Mouse (Mus musculus) forebrain, embryonic 12.5 days (tissue): ENCODE measurements around the gene Ttc17. TPM values are rescaled to one million over a fixed set of nuclear protein-coding genes. Genes with fewer than 3 reads are reported as not detected.

ENCODE experiments used
- ATAC-seq: fragments of 200-750 bp; cut with Nextera tagmentation; 2 replicates; pipeline ENCODE4 v1.8.0; 2017; ENCODE audit warnings: moderate TSS enrichment; ENCODE audit not compliant: low FRiP score
- H3K27ac ChIP-seq: fragments of 300-500 bp; sonication (generic); 2 replicates; pipeline ENCODE4 v1.5.1; 2016; ENCODE audit warnings: mild to moderate bottlenecking
- H3K27me3 ChIP-seq: fragments of 300-500 bp; sonication (generic); 2 replicates; pipeline ENCODE4 v1.6.1; 2016; ENCODE audit warnings: mild to moderate bottlenecking
- H3K36me3 ChIP-seq: fragments of 300-500 bp; sonication (generic); replicated peaks from 2 replicates; pipeline ENCODE4 v1.6.1; 2016; ENCODE audit warnings: mild to moderate bottlenecking
- H3K4me1 ChIP-seq: fragments of 300-500 bp; sonication (generic); 2 replicates; pipeline ENCODE4 v1.6.1; 2016
- H3K4me2 ChIP-seq: fragments of 300-500 bp; sonication (generic); 2 replicates; pipeline ENCODE4 v1.6.1; 2016; ENCODE audit warnings: mild to moderate bottlenecking, moderate library complexity
- H3K4me3 ChIP-seq: fragments of 300-500 bp; sonication (generic); replicated peaks from 2 replicates; pipeline ENCODE4 v1.5.1; 2016; ENCODE audit warnings: mild to moderate bottlenecking
- H3K9ac ChIP-seq: fragments of 300-500 bp; sonication (generic); 2 replicates; pipeline ENCODE4 v1.6.1; 2016; ENCODE audit warnings: mild to moderate bottlenecking
- H3K9me3 ChIP-seq: fragments of 300-500 bp; sonication (generic); 2 replicates; pipeline ENCODE4 v1.6.1; 2016
- whole genome bisulfite sequencing: fragments of 180-500 bp; shearing (Covaris S2); methylation state at CpG from one replicate; pipeline ENCODE4 v1.1.7; 2016; 5-methylcytosine and 5-hydroxymethylcytosine counted together
- polyA plus RNA-seq: library from polyadenylated mRNA; unstranded; fragments of >200 nt; fragmentation: Nextera tagmentation; extraction: Ambion mirVana; gene quantifications from 2 replicates; pipeline ENCODE4 v1.2.1, GENCODE M21; 2016

Gene Ttc17
- polyA plus RNA-seq, 1 experiment from 2014 or later, result 19.2 TPM

- Histone ChIP-seq H3K4me3 (no peak overlapping the region), H3K27ac (no peak overlapping the region), H3K27me3 (peaks cover 6% of the 10 kb centered on the region; the same call in 1 of the 2 replicates), H3K4me1 (peaks cover 13% of the 10 kb centered on the region), H3K9me3 (no peaks in the 10 kb centered on the region), H3K36me3 (no peaks in the 10 kb centered on the region), H3K4me2 (no peak overlapping the region), H3K9ac (no peak overlapping the region)
- 94% methylated on average over 6 of the region's 6 CpGs for WGBS
- no peak for ATAC-seq
Observed at GRCm38 (mm10) chr2:94283526-94283925, 123.0 kb downstream of the Ttc17 start.

DNA sequence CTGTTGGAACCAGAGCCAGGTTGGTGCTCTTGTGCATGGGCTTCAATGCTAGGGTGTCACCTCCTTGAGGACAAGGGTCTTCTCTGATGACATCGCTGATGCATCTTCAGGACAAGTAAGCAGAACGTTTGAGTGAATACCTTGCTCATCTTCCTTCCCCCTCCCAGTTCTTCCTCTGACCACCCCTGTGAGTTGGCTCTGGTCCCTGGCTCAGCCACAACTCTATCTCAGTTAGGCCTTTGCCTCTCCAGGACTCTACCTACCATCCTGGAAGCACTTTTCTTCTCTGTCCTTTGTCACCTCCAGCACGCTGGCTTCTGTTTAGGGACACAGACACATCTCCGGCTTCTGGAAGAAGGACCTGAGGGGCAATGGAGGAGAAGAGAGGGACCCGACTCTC lies 126.9 kb downstream of the Ttc17 start:
- Histone ChIP-seq H3K9me3 (no peaks in the 10 kb centered on the region), H3K27ac (no peak overlapping the region), H3K4me3 (no peak overlapping the region), H3K4me2 (no peak overlapping the region), H3K27me3 (peaks cover 9% of the 10 kb centered on the region; the same call in 1 of the 2 replicates), H3K9ac (no peak overlapping the region), H3K4me1 (no peaks in the 10 kb centered on the region; the same call in 1 of the 2 replicates), H3K36me3 (no peaks in the 10 kb centered on the region)
- ATAC-seq, result no peak
- WGBS, result 89% methylated on average over 5 of the region's 5 CpGs

DNA sequence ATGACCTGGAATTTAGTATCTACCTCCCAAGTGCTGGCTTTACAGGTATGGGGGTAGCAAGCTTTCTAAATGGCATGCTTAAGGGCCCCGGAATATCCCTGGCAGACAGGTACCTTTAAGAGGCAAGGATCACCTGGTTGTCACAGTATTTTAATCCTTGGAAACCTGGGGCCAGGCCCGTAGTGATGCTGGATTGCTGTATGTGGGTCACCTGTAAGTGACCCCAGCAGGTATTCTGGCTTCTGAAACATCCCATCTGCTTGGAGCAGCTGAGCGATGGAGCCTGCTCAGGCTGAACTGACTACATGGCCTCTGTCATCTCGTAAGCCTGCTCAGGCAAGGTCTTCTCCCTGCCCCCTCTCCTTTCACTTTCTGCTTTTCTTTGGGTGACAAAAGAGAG lies 130.4 kb downstream of the Ttc17 start:
- H3K27ac ChIP-seq, result no peak overlapping the region
- no peak overlapping the region for H3K4me3 ChIP-seq
- H3K9ac ChIP-seq, result no peak overlapping the region
- H3K4me1 ChIP-seq, result peaks cover 14% of the 10 kb centered on the region
- no peaks in the 10 kb centered on the region for H3K36me3 ChIP-seq
- H3K4me2 ChIP-seq, result no peak overlapping the region
- 73% methylated on average over 4 of the region's 4 CpGs for WGBS
- peaks cover 32% of the 10 kb centered on the region; the same call in 1 of the 2 replicates for H3K27me3 ChIP-seq
- no peak for ATAC-seq
- H3K9me3 ChIP-seq, result no peaks in the 10 kb centered on the region

DNA sequence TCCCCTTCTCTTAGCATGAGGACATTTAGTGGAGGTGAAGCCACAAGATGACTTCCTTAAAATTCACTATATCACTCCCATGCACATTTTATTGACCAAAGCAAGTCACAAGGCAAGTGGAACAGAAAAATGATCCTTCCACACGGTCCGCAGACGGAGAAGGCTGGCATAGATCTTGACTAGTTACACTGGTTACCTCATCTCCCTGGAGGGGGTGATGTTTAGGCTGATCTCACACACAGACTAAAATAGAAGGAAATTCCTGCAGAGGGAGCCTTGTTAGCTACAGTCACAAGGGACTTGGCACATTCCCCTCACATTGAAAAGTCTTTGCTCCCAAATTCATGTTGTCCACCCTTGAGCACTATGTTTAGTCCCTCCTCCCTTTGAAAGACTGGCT lies 130.8 kb downstream of the Ttc17 start:
- Histone ChIP-seq H3K4me1 (peaks cover 14% of the 10 kb centered on the region), H3K36me3 (no peaks in the 10 kb centered on the region), H3K4me2 (no peak overlapping the region), H3K4me3 (no peak overlapping the region), H3K27ac (no peak overlapping the region), H3K9ac (no peak overlapping the region), H3K9me3 (no peaks in the 10 kb centered on the region), H3K27me3 (peaks cover 28% of the 10 kb centered on the region; the same call in 1 of the 2 replicates)
- 86% methylated on average over 3 of the region's 3 CpGs for WGBS
- ATAC-seq, result no peak

GRCm38 (mm10) chr2:94273154-94274021 lies 133.1 kb downstream of the Ttc17 start:
- peaks cover 14% of the 10 kb centered on the region for H3K4me1 ChIP-seq
- peak; percentile 92 for ATAC-seq
- H3K27ac ChIP-seq, result peak overlapping the region; percentile 26; the same call in 1 of the 2 replicates
- H3K4me2 ChIP-seq, result peak overlapping the region; percentile 94
- under 1% methylated on average over 51 of the region's 72 CpGs for WGBS
- H3K4me3 ChIP-seq, result peak overlapping the region; percentile 60
- no peaks in the 10 kb centered on the region for H3K36me3 ChIP-seq
- peak overlapping the region; percentile 72 for H3K9ac ChIP-seq
- H3K27me3 ChIP-seq, result peaks cover 27% of the 10 kb centered on the region; the same call in 1 of the 2 replicates
- H3K9me3 ChIP-seq, result no peaks in the 10 kb centered on the region

DNA sequence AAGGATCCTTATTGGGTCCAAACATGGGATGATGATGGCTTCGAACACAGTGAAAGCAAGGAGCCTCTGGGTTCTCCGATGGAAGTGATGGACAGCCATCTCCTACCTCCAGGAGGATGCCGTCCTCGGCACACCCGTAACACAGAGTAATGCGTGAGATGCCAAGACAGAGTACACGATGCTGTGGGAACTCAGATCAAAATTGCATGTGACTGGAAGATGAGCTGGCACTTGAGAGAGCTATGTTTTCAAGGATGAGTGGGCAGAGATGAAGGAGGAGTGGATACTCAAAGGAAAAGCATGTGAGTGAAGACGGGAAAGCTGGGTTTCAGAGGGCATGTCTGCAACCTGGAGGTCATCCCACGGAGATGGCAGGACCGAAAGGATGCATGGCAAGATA lies 135.3 kb downstream of the Ttc17 start:
- no peaks in the 10 kb centered on the region for H3K9me3 ChIP-seq
- H3K4me2 ChIP-seq, result no peak overlapping the region
- peaks cover 27% of the 10 kb centered on the region; the same call in 1 of the 2 replicates for H3K27me3 ChIP-seq
- H3K9ac ChIP-seq, result no peak overlapping the region
- H3K36me3 ChIP-seq, result no peaks in the 10 kb centered on the region
- H3K27ac ChIP-seq, result no peak overlapping the region
- no peak overlapping the region for H3K4me3 ChIP-seq
- 92% methylated on average over 10 of the region's 10 CpGs for WGBS
- H3K4me1 ChIP-seq, result peaks cover 32% of the 10 kb centered on the region
- no peak for ATAC-seq

GRCm38 (mm10) chr2:94268835-94269234 lies 137.7 kb downstream of the Ttc17 start:
- H3K36me3 ChIP-seq, result no peaks in the 10 kb centered on the region
- peaks cover 17% of the 10 kb centered on the region; the same call in 1 of the 2 replicates for H3K27me3 ChIP-seq
- no peak overlapping the region for H3K9ac ChIP-seq
- no peak for ATAC-seq
- WGBS, result 93% methylated on average over 8 of the region's 8 CpGs
- no peak overlapping the region for H3K27ac ChIP-seq
- no peak overlapping the region for H3K4me3 ChIP-seq
- peaks cover 49% of the 10 kb centered on the region for H3K4me1 ChIP-seq
- H3K9me3 ChIP-seq, result no peaks in the 10 kb centered on the region
- no peak overlapping the region for H3K4me2 ChIP-seq

DNA sequence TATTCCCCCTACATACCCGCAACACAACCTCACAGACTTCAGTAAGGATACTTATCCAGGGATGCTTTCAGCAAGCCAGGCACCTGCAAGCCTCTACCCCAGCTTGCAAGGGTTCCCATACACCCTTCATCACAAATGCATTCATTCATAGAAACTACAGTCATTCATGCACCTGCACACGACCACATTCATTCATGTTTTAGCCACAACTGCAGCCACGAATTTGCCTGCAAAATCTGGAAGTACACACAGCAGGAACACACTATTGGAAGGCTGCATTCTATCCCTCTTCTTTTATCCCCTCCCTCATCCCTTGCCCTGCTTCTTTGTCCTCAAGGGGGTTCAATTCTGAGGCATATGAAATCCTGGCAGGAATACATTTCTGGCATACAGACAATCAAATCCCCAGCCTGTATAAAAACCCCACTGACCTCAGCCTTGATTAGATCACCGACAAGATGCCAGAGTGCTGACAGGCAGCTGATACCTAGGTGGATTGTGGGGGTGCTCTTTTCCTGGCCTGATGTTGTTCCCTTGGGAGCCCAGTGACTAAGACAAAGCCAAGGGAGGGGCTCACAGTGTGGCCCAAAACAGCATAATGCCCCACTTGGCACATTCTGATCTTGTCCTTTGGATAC lies 139.2 kb downstream of the Ttc17 start:
- H3K4me1 ChIP-seq, result peaks cover 51% of the 10 kb centered on the region
- no peak overlapping the region for H3K4me3 ChIP-seq
- H3K4me2 ChIP-seq, result peak overlapping the region; percentile 13; the same call in 1 of the 2 replicates
- peak overlapping the region; percentile 93 for H3K27ac ChIP-seq
- ATAC-seq, result no peak
- peaks cover 12% of the 10 kb centered on the region; the same call in 1 of the 2 replicates for H3K27me3 ChIP-seq
- H3K9ac ChIP-seq, result no peak overlapping the region
- 13% methylated on average over 4 of the region's 4 CpGs for WGBS
- no peaks in the 10 kb centered on the region for H3K9me3 ChIP-seq
- H3K36me3 ChIP-seq, result no peaks in the 10 kb centered on the region

- Histone ChIP-seq H3K9ac (peak overlapping the region; percentile 41), H3K9me3 (no peaks in the 10 kb centered on the region), H3K4me1 (peaks cover 57% of the 10 kb centered on the region), H3K27ac (peak overlapping the region; percentile 93), H3K27me3 (peaks cover 5% of the 10 kb centered on the region; the same call in 1 of the 2 replicates), H3K4me2 (peak overlapping the region; percentile 63), H3K4me3 (no peak overlapping the region), H3K36me3 (no peaks in the 10 kb centered on the region)
- ATAC-seq, result no peak
- 12% methylated on average over 7 of the region's 7 CpGs for WGBS
Observed at GRCm38 (mm10) chr2:94266381-94267160, 139.9 kb downstream of the Ttc17 start.

DNA sequence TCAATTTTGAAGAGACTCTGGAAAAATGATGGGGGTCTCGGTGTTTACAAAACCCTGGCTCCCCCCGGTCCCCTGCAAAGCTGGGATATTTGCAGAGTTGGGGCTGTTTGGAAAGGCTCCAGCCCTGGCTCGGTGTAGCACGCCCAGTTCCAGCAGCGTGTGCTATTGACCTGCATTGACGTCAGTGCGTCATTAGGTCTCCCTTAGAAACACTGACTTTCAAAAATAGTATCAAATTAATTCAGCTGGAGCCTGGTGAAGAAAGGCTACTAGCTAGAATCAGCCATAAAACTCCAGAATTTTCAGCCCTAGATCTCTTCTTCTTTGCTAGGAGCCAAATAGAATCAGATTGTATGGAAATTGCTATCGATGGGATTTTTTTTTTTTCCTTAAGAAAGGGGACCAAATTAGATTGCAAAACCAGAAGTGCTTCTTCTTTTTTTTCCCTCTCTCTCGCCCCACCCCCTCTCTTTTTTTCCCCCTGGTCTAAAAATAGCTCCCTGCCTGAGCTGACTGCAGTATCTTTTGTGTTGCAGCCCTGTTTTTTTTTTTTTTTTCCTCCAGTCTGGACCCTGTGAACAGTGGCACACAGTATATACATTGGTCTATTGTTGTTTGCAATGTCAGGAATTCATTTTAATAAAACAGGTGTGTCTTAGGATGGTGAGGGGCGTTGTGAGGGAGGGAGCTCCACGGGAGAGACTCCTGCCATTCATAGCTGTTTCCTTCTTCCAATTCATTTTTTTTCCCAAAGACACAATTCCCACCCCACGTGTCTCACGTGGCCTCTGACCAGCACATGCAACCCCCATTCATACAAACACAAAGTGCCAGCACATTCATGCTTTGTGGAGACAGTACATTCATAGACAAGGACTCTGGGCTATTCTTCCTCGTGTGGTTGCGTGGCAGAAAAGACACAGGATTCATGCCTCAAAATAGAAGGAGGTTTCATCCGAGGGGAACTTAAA lies 141.0 kb downstream of the Ttc17 start:
- Histone ChIP-seq H3K36me3 (0 out of 2 replicates have a peak, but pooled peaks cover 2% of the 10 kb centered on the region), H3K9me3 (no peaks in the 10 kb centered on the region), H3K9ac (peak overlapping the region; percentile 52), H3K27ac (peak overlapping the region; percentile 93), H3K4me3 (peak overlapping the region; percentile 46), H3K27me3 (no peaks in the 10 kb centered on the region), H3K4me1 (peaks cover 57% of the 10 kb centered on the region), H3K4me2 (peak overlapping the region; percentile 63)
- 2% methylated on average over 16 of the region's 16 CpGs for WGBS
- ATAC-seq, result peak; percentile 78

DNA sequence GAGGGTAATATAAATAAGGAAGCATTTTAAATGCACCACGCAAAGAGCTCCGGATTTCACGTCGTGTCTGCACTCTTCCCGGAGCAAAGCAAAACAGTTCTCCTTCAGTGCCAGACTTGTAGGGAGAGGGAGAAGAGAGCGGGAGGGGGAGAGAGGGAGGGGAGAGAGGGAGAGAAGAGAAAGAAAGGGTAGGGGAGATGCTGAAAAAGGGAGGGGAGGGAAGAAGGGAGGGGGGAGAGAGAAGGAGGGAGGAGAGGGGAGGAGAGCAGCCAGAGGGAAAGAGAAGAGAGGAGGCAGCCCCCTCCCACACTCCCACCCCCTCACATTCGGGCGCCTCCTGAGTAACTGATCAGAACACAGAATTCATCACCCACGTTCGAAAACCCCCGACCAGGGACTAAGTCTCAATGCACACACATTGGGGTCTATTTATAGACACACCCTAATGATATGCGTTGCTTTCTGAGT lies 141.8 kb downstream of the Ttc17 start:
- 0% methylated on average over 12 of the region's 12 CpGs for whole genome bisulfite sequencing

More for the DNA sequence above, 141.8 kb downstream of the Ttc17 start:
- peak overlapping the region; percentile 46 for H3K4me3 ChIP-seq
- peak overlapping the region; percentile 52 for H3K9ac ChIP-seq
- H3K4me1 ChIP-seq, result peaks cover 57% of the 10 kb centered on the region
- peak overlapping the region; percentile 93 for H3K27ac ChIP-seq
- 0 out of 2 replicates have a peak, but pooled peaks cover 5% of the 10 kb centered on the region for H3K36me3 ChIP-seq
- no peaks in the 10 kb centered on the region for H3K27me3 ChIP-seq
- no peaks in the 10 kb centered on the region for H3K9me3 ChIP-seq
- H3K4me2 ChIP-seq, result peak overlapping the region; percentile 63
- ATAC-seq, result peak; percentile 62
